Mouse (Mus musculus): ENCODE results near the gene Plk5. TPM values are rescaled to one million over a fixed set of nuclear protein-coding genes. Genes with fewer than 3 reads are reported as not detected.

Plk5 gene
- not detected for polyA plus RNA-seq (2017; shearing (Covaris generic))

DNA sequence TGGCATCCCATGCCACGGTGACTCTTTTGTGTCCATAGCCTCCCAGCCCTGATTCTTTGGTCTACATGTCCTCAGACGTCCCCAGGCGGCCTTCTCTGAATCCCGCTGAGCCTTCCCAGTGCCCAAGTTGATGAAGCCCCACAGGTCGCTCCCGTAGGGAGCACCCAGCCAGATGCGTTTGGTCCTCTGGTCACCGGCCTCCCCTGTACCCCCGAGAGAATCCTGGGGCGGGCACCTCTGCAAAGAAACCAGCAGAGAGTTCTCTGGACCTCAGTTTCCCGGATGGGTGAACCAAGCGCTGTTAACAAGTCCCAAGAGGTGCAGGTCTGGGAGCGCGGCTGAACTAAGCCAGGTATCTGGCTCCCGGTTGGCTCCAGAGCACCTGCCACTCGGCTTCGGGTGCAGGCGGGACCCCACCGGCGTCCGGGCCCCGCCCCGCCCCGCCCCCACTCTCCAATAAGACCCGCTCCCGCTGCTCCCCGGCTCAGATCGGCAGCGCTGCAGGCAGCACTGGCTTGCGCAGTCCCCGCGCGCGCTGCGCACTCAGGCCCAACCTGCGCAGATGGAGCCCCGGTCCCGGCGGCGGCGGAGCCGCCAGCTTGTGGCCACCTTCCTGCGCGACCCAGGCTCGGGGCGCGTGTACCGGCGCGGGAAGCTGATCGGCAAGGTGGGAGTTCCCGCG, at the start of gene Plk5:
Gene Plk5 (plus strand): TSS at position 459 of the 682 bp plus-strand sequence.

DNA sequence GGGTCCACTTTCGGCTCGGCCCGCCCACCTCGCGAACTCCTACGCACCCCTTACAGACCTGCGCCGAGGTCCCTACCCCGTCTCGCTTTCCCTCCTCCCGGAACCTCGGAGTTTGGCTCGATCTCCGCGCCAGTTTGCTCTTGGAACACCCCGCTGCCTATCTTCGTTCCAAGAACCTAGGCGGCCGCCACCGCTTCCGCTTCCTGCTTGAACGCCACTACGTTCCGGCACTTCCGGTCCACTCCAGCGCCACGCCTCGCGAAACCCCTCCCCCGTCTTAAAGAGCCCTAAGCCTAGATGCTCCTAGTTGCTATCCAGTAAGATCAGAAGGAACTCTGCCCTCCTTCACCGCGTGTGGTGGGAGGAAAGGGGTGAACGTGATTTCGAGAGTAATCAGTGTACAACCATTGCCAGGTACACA, 35.9 kb upstream of the Plk5 start, which contains the start of gene 2310011J03Rik:
Gene 2310011J03Rik (minus strand): TSS at position 198 of the 421 bp plus-strand sequence.

DNA sequence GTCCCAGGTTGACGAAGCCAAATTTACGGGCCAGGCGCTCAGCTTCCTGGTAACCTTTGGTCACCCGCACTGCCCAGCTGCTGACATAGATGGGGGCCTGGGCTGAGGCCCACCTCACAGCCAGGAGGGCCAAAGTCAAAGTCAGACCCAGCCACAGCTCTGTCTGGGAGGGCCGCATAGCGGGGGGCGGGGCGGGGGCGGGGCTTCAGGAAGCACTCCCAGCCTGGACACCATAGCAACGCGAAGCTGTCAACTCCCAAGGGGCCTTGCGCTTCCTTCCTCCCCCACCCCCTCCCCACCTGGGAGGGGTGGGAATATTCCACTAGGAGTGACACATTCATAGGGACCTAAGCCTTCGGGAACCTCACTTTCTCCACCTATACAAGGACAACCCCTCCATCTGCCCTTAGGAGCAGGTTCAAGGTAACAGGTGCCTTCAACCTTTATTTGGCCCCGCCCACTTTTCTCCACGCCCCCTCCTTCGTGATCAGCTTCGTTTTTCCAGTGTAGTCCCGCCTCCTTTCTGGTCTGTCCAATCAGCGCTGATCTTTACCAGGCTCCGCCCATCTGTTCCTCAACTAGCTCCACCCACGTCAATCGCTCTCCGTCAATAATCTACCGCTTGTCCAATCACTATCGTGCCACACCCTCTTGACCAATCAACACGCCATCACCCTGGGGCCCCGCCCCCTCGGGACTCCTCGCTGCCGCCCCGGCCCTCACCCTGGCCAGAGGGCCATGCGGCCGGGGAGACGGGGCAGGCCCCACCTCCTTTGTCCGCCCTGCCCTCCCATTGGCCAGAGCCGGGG, 26.8 kb upstream of the Plk5 start, which contains the start of the genes Pcsk4 and Reep6:
Gene Pcsk4 (minus strand): TSS at position 226 of the 809 bp plus-strand sequence.
Gene Reep6 (plus strand): TSS at position 681 of the 809 bp plus-strand sequence.

DNA sequence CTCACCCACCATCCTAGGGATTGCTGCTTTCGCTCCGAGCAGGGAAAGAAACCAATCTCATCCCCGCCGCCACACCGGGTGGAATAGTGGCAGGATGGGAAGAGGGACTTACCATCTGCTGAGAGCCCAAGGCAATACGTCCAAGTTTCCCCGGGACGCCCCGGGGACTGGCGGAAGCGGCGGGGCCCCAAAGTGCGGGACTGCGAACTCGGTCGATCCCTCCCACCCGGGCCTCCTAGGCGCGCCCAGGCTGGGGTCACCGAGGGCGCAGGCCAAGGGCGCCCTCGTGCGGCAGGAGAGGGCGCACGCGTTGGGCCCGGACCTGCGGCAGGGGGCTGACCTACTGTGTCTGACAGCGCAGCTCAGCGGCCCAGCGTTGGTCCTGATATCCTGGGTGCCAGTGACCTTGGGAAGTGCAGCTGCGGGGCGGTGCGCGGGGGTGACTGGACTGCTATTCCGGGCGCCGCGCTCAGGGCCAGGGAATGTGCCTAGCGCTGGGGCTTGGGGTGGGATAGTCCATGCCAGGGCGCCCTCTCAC, 7.9 kb upstream of the Plk5 start, which contains the start of gene Adamtsl5:
Gene Adamtsl5 (minus strand): TSS at position 169 of the 538 bp plus-strand sequence.

DNA sequence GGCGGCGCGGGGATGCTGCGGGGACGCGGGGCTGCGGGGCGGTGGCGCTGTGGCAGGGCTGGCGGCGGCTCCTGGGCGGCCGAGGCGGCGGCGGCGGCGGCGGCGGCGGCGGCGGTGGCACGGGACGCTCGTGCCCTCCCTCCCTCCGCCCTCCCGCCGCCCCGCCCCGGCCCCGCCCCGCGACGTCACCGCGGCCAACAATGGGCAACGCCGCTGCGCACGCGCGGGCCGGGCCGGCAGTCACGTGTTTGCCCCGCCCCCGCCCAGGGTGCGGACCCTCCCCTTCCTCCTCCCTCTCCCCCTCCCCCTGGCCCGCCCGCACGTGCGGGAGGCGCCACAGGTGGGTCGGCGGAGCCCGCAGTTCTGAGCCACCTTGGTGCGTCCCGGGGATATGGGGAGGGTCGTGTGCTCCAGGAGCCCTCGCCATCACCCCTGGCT, 31.3 kb downstream of the Plk5 start, which contains the start of gene Mex3d:
Gene Mex3d (minus strand): TSS at position 138 of the 438 bp plus-strand sequence.

DNA sequence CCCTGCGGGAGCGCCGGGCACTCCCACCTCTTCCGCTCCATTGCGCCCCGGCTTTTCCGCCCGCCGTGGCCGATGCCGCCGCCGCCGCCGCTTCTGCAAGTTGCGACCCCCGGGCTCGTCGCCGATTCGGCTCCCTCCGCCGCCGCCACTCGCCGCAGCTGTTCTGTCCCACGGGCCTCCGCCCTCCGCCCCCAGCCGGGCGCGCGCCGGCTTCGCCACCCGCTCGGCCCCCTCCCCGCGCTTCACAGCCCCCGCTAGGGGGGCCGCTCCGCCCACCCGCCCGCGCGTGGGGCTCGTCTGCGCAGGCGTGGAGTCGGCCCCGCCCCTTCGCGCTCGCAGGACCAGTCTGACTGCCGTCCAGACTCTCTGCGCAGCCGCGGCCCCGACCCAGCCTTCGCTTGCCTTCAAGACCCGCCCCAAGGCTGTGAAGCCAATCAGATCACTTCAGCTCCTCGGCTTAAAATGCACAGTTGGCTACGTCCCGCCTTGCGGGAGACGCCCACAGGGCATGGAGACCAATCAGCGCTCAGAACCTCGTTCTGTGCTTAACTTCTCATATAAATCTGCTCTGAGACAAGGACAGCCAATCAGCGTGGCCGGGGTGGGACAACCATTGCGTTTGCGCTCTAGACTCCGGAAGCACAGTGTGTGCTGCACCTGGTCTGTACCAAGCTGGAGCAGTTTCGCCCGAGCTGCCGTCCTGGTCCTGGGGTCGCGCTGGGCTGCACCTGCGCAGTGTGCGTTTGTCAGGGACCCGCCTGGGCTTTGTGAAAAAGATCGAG, 43.1 kb downstream of the Plk5 start, which contains the start of gene Mbd3:
Gene Mbd3 (minus strand): TSS at position 360 of the 782 bp plus-strand sequence.

DNA sequence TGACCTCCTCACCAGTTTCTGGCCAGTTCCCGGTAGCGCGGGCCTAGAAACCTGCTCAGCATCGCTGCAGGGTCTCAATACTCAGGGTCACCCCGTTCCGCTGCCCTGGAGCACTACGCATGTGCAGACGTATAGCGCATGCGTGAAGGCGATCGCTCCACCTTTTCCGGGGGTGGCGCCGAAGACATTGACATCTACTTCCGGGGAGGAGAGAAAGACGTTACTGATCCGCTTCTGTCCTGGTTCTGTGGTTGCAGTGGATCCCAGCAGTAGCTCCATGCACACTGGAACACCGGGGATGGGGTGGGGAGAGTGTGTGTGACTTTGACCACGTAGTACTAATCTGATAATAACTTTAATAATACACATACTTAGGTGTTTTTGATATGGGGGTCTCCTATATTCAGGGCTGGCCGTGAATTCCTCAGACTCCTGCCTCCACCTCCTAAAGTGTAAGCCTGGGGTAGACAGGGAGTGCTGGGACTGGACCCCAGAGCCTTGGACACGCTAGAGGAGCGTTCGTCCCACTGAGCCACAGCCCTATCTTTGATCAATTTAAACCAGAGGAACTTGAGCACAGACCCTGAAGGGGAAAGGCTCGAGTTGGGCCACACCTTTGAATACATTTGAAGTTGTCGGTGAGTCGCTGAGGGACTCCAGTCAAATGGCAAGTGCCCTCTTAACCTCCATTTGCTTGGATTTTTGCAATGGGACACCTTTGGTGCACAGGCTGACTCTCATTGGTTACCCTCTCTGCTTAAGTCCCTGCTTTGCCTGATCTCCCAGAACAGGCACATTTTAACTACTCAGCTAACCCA, 50.6 kb downstream of the Plk5 start, which contains the start of gene Uqcr11:
Gene Uqcr11 (minus strand): TSS at position 147 of the 818 bp plus-strand sequence.

Other genes with a start within 250 kb of the Plk5 start
- gene Stk11, start 240.7 kb upstream of the Plk5 start, polyA plus RNA-seq (2017; shearing (Covaris generic)), result 79.3 TPM
- gene Atp5d, start 217.8 kb upstream of the Plk5 start, polyA plus RNA-seq (2017; shearing (Covaris generic)), result 431 TPM
- gene Cbarp, start 215.6 kb upstream of the Plk5 start, polyA plus RNA-seq (2017; shearing (Covaris generic)), result 18.9 TPM
- 7.3 TPM for gene Midn, start 208.2 kb upstream of the Plk5 start, polyA plus RNA-seq (2017; shearing (Covaris generic))
- 244 TPM for gene Cirbp, start 190.5 kb upstream of the Plk5 start, polyA plus RNA-seq (2017; shearing (Covaris generic))
- gene 1600002K03Rik, start 183.5 kb upstream of the Plk5 start, polyA plus RNA-seq (2017; shearing (Covaris generic)), result 17.4 TPM
- gene Efna2, start 177.0 kb upstream of the Plk5 start, polyA plus RNA-seq (2017; shearing (Covaris generic)), result not detected
- gene Mum1, start 130.0 kb upstream of the Plk5 start, polyA plus RNA-seq (2017; shearing (Covaris generic)), result 75.3 TPM
- 146 TPM for gene Ndufs7, start 107.3 kb upstream of the Plk5 start, polyA plus RNA-seq (2017; shearing (Covaris generic))
- gene Gamt, start 95.4 kb upstream of the Plk5 start, polyA plus RNA-seq (2017; shearing (Covaris generic)), result 0.39 TPM
- 91.1 TPM for gene Dazap1, start 95.0 kb upstream of the Plk5 start, polyA plus RNA-seq (2017; shearing (Covaris generic))
- 817 TPM for gene Rps15, start 64.0 kb upstream of the Plk5 start, polyA plus RNA-seq (2017; shearing (Covaris generic))
- not detected for gene Apc2, start 60.5 kb upstream of the Plk5 start, polyA plus RNA-seq (2017; shearing (Covaris generic))
- gene 2310011J03Rik, start 35.9 kb upstream of the Plk5 start, polyA plus RNA-seq (2017; shearing (Covaris generic)), result 25.5 TPM
- gene Pcsk4, start 27.0 kb upstream of the Plk5 start, polyA plus RNA-seq (2017; shearing (Covaris generic)), result 4.1 TPM
- gene Reep6, start 26.5 kb upstream of the Plk5 start, polyA plus RNA-seq (2017; shearing (Covaris generic)), result not detected
- gene Adamtsl5, start 8.0 kb upstream of the Plk5 start, polyA plus RNA-seq (2017; shearing (Covaris generic)), result not detected
- gene Mex3d, start 31.2 kb downstream of the Plk5 start, polyA plus RNA-seq (2017; shearing (Covaris generic)), result 9.1 TPM
- gene Mbd3, start 43.1 kb downstream of the Plk5 start, polyA plus RNA-seq (2017; shearing (Covaris generic)), result 96.5 TPM
- gene Uqcr11, start 50.4 kb downstream of the Plk5 start, polyA plus RNA-seq (2017; shearing (Covaris generic)), result 89.0 TPM
- gene Tcf3, start 77.2 kb downstream of the Plk5 start, polyA plus RNA-seq (2017; shearing (Covaris generic)), result 87.3 TPM
- gene Onecut3, start 138.4 kb downstream of the Plk5 start, polyA plus RNA-seq (2017; shearing (Covaris generic)), result not detected
- not detected for gene Atp8b3, start 182.7 kb downstream of the Plk5 start, polyA plus RNA-seq (2017; shearing (Covaris generic))
- gene Rexo1, start 205.1 kb downstream of the Plk5 start, polyA plus RNA-seq (2017; shearing (Covaris generic)), result 66.8 TPM
- 18.5 TPM for gene Klf16, start 220.9 kb downstream of the Plk5 start, polyA plus RNA-seq (2017; shearing (Covaris generic))
- gene Abhd17a, start 233.9 kb downstream of the Plk5 start, polyA plus RNA-seq (2017; shearing (Covaris generic)), result 90.9 TPM
- gene Scamp4, start 246.4 kb downstream of the Plk5 start, polyA plus RNA-seq (2017; shearing (Covaris generic)), result 95.7 TPM
- 7.5 TPM for gene Adat3, start 246.4 kb downstream of the Plk5 start, polyA plus RNA-seq (2017; shearing (Covaris generic))
- gene Gm49322, start 249.6 kb downstream of the Plk5 start, polyA plus RNA-seq (2017; shearing (Covaris generic)), result 8.8 TPM